Mouse (Mus musculus): ENCODE results near the gene Rsg1. TPM values are rescaled to one million over a fixed set of nuclear protein-coding genes. Genes with fewer than 3 reads are reported as not detected.

Rsg1 gene
- polyA plus RNA-seq, 1 experiment from 2014 or later: 6.8 TPM

- H3K27ac ChIP-seq (replicated peaks; ENCODE audit: low read depth, low read length): no peak overlapping the region
- no peaks in the 10 kb centered on the region; the same call in none of the 2 replicates for H3K36me3 ChIP-seq (replicated peaks; ENCODE audit: control insufficient read depth, insufficient read depth, low read depth, low read length)
- H3K27me3 ChIP-seq (ENCODE audit: control insufficient read depth, insufficient read depth, low read length): no peaks in the 10 kb centered on the region
- no peak for ATAC-seq (replicated peaks; ENCODE audit: insufficient number of reproducible peaks, low FRiP score, low TSS enrichment, low read depth)
- no peak overlapping the region for H3K4me2 ChIP-seq (ENCODE audit: low read depth, low read length)
- H3K4me1 ChIP-seq (ENCODE audit: control insufficient read depth, insufficient read depth, low read length): no peaks in the 10 kb centered on the region
- WGBS: 83% methylated on average over 11 of the region's 11 CpGs
- no peaks in the 10 kb centered on the region for H3K9me3 ChIP-seq (replicated peaks; ENCODE audit: control insufficient read depth, low read length)
- H3K9ac ChIP-seq (replicated peaks; ENCODE audit: low read length): no peak overlapping the region
- no peak for DNase-seq (ENCODE audit: low spot score)
- H3K4me3 ChIP-seq (ENCODE audit: low read depth, low read length): no peak overlapping the region
These were observed 12.8 kb upstream of the Rsg1 start for GRCm38 (mm10) chr4:141200906-141201305.

- no peaks in the 10 kb centered on the region; the same call in none of the 2 replicates for H3K36me3 ChIP-seq (replicated peaks; ENCODE audit: control insufficient read depth, insufficient read depth, low read depth, low read length)
- 86% methylated on average over 6 of the region's 6 CpGs for WGBS
- no peak overlapping the region for H3K9ac ChIP-seq (replicated peaks; ENCODE audit: low read length)
- no peaks in the 10 kb centered on the region for H3K27me3 ChIP-seq (ENCODE audit: control insufficient read depth, insufficient read depth, low read length)
- no peak overlapping the region for H3K27ac ChIP-seq (replicated peaks; ENCODE audit: low read depth, low read length)
- H3K4me2 ChIP-seq (ENCODE audit: low read depth, low read length): no peak overlapping the region
- DNase-seq (ENCODE audit: low spot score) (no peak), ATAC-seq (replicated peaks; ENCODE audit: insufficient number of reproducible peaks, low FRiP score, low TSS enrichment, low read depth) (no peak)
- H3K4me3 ChIP-seq (ENCODE audit: low read depth, low read length): no peak overlapping the region
- H3K4me1 ChIP-seq (ENCODE audit: control insufficient read depth, insufficient read depth, low read length): no peaks in the 10 kb centered on the region
- no peaks in the 10 kb centered on the region for H3K9me3 ChIP-seq (replicated peaks; ENCODE audit: control insufficient read depth, low read length)
These were observed 11.6 kb upstream of the Rsg1 start for GRCm38 (mm10) chr4:141202192-141202591.

- Histone ChIP-seq H3K4me2 (ENCODE audit: low read depth, low read length) (no peak overlapping the region), H3K9ac (replicated peaks; ENCODE audit: low read length) (no peak overlapping the region), H3K4me3 (ENCODE audit: low read depth, low read length) (no peak overlapping the region), H3K4me1 (ENCODE audit: control insufficient read depth, insufficient read depth, low read length) (no peaks in the 10 kb centered on the region), H3K36me3 (replicated peaks; ENCODE audit: control insufficient read depth, insufficient read depth, low read depth, low read length) (no peaks in the 10 kb centered on the region; the same call in 1 of the 2 replicates), H3K9me3 (replicated peaks; ENCODE audit: control insufficient read depth, low read length) (no peaks in the 10 kb centered on the region), H3K27ac (replicated peaks; ENCODE audit: low read depth, low read length) (no peak overlapping the region), H3K27me3 (ENCODE audit: control insufficient read depth, insufficient read depth, low read length) (no peaks in the 10 kb centered on the region)
- DNase-seq (ENCODE audit: low spot score) (peak; percentile 13), ATAC-seq (replicated peaks; ENCODE audit: insufficient number of reproducible peaks, low FRiP score, low TSS enrichment, low read depth) (no peak)
- WGBS: 68% methylated on average over 4 of the region's 4 CpGs
These were observed 9.1 kb upstream of the Rsg1 start for GRCm38 (mm10) chr4:141204580-141205061.

GRCm38 (mm10) chr4:141207081-141207480 lies 6.7 kb upstream of the Rsg1 start:
- H3K27ac ChIP-seq (replicated peaks; ENCODE audit: low read depth, low read length): no peak overlapping the region
- WGBS: 93% methylated on average over 5 of the region's 5 CpGs
- no peaks in the 10 kb centered on the region for H3K4me1 ChIP-seq (ENCODE audit: control insufficient read depth, insufficient read depth, low read length)
- no peak overlapping the region for H3K4me2 ChIP-seq (ENCODE audit: low read depth, low read length)
- no peak overlapping the region for H3K9ac ChIP-seq (replicated peaks; ENCODE audit: low read length)
- ATAC-seq (replicated peaks; ENCODE audit: insufficient number of reproducible peaks, low FRiP score, low TSS enrichment, low read depth): no peak
- H3K9me3 ChIP-seq (replicated peaks; ENCODE audit: control insufficient read depth, low read length): no peaks in the 10 kb centered on the region
- no peak overlapping the region for H3K4me3 ChIP-seq (ENCODE audit: low read depth, low read length)
- DNase-seq (ENCODE audit: low spot score): no peak
- H3K36me3 ChIP-seq (replicated peaks; ENCODE audit: control insufficient read depth, insufficient read depth, low read depth, low read length): no peaks in the 10 kb centered on the region
- no peaks in the 10 kb centered on the region for H3K27me3 ChIP-seq (ENCODE audit: control insufficient read depth, insufficient read depth, low read length)

GRCm38 (mm10) chr4:141210524-141211219 lies 3.1 kb upstream of the Rsg1 start:
- DNase-seq (ENCODE audit: low spot score): no peak
- Histone ChIP-seq H3K4me3 (ENCODE audit: low read depth, low read length) (peak overlapping the region; percentile 19), H3K4me1 (ENCODE audit: control insufficient read depth, insufficient read depth, low read length) (no peaks in the 10 kb centered on the region), H3K9me3 (replicated peaks; ENCODE audit: control insufficient read depth, low read length) (no peaks in the 10 kb centered on the region), H3K9ac (replicated peaks; ENCODE audit: low read length) (no peak overlapping the region), H3K27me3 (ENCODE audit: control insufficient read depth, insufficient read depth, low read length) (no peaks in the 10 kb centered on the region), H3K27ac (replicated peaks; ENCODE audit: low read depth, low read length) (no peak overlapping the region), H3K4me2 (ENCODE audit: low read depth, low read length) (peak overlapping the region; percentile 37), H3K36me3 (replicated peaks; ENCODE audit: control insufficient read depth, insufficient read depth, low read depth, low read length) (no peaks in the 10 kb centered on the region)
- no peak for ATAC-seq (replicated peaks; ENCODE audit: insufficient number of reproducible peaks, low FRiP score, low TSS enrichment, low read depth)
- 73% methylated on average over 14 of the region's 14 CpGs for WGBS

- WGBS: 91% methylated on average over 4 of the region's 4 CpGs
- no peaks in the 10 kb centered on the region for H3K9me3 ChIP-seq (replicated peaks; ENCODE audit: control insufficient read depth, low read length)
- DNase-seq (ENCODE audit: low spot score): no peak
- H3K27ac ChIP-seq (replicated peaks; ENCODE audit: low read depth, low read length): no peak overlapping the region
- H3K4me1 ChIP-seq (ENCODE audit: control insufficient read depth, insufficient read depth, low read length): no peaks in the 10 kb centered on the region
- no peak overlapping the region for H3K4me3 ChIP-seq (ENCODE audit: low read depth, low read length)
- ATAC-seq (replicated peaks; ENCODE audit: insufficient number of reproducible peaks, low FRiP score, low TSS enrichment, low read depth): no peak
- H3K4me2 ChIP-seq (ENCODE audit: low read depth, low read length): no peak overlapping the region
- H3K27me3 ChIP-seq (ENCODE audit: control insufficient read depth, insufficient read depth, low read length): no peaks in the 10 kb centered on the region
- H3K9ac ChIP-seq (replicated peaks; ENCODE audit: low read length): no peak overlapping the region
- H3K36me3 ChIP-seq (replicated peaks; ENCODE audit: control insufficient read depth, insufficient read depth, low read depth, low read length): no peaks in the 10 kb centered on the region
These were observed 2.1 kb upstream of the Rsg1 start for GRCm38 (mm10) chr4:141211646-141212045.

GRCm38 (mm10) chr4:141212892-141213291 lies 864 bp upstream of the Rsg1 start:
- no peak overlapping the region for H3K4me2 ChIP-seq (ENCODE audit: low read depth, low read length)
- no peak overlapping the region for H3K4me3 ChIP-seq (ENCODE audit: low read depth, low read length)
- no peak overlapping the region for H3K27ac ChIP-seq (replicated peaks; ENCODE audit: low read depth, low read length)
- no peaks in the 10 kb centered on the region for H3K9me3 ChIP-seq (replicated peaks; ENCODE audit: control insufficient read depth, low read length)
- no peaks in the 10 kb centered on the region for H3K4me1 ChIP-seq (ENCODE audit: control insufficient read depth, insufficient read depth, low read length)
- WGBS: 86% methylated on average over 9 of the region's 9 CpGs
- no peak for DNase-seq (ENCODE audit: low spot score)
- ATAC-seq (replicated peaks; ENCODE audit: insufficient number of reproducible peaks, low FRiP score, low TSS enrichment, low read depth): no peak
- no peaks in the 10 kb centered on the region for H3K27me3 ChIP-seq (ENCODE audit: control insufficient read depth, insufficient read depth, low read length)
- H3K9ac ChIP-seq (replicated peaks; ENCODE audit: low read length): no peak overlapping the region
- H3K36me3 ChIP-seq (replicated peaks; ENCODE audit: control insufficient read depth, insufficient read depth, low read depth, low read length): no peaks in the 10 kb centered on the region

- H3K4me2 ChIP-seq (ENCODE audit: low read depth, low read length): peak overlapping the region; percentile 84
- no peaks in the 10 kb centered on the region for H3K36me3 ChIP-seq (replicated peaks; ENCODE audit: control insufficient read depth, insufficient read depth, low read depth, low read length)
- ATAC-seq (replicated peaks; ENCODE audit: insufficient number of reproducible peaks, low FRiP score, low TSS enrichment, low read depth) (no peak), DNase-seq (ENCODE audit: low spot score) (peak; percentile 1)
- no peak overlapping the region for H3K27ac ChIP-seq (replicated peaks; ENCODE audit: low read depth, low read length)
- no peaks in the 10 kb centered on the region for H3K4me1 ChIP-seq (ENCODE audit: control insufficient read depth, insufficient read depth, low read length)
- H3K9me3 ChIP-seq (replicated peaks; ENCODE audit: control insufficient read depth, low read length): no peaks in the 10 kb centered on the region
- H3K9ac ChIP-seq (replicated peaks; ENCODE audit: low read length): peak overlapping the region; percentile 18; the same call in 1 of the 2 replicates
- H3K27me3 ChIP-seq (ENCODE audit: control insufficient read depth, insufficient read depth, low read length): no peaks in the 10 kb centered on the region
- 38% methylated on average over 2 of the region's 2 CpGs for WGBS
- peak overlapping the region; percentile 51; the same call in 1 of the 2 replicates for H3K4me3 ChIP-seq (ENCODE audit: low read depth, low read length)
These were observed 414 bp upstream of the Rsg1 start for GRCm38 (mm10) chr4:141213342-141213741.

All from embryonic facial prominence, embryonic 11.5 days (tissue).